Mouse (Mus musculus) spleen, adult 10 weeks (tissue): ENCODE data around the gene Zbtb33. TPM values are rescaled to one million over a fixed set of nuclear protein-coding genes. Genes with fewer than 3 reads are reported as not detected.

Experiments used
- polyA plus RNA-seq: library from polyadenylated mRNA; stranded (reverse); fragments of 350-450 nt; fragmentation: Illumina TruSeq; extraction: RNeasy Lipid Tissue Mini Kit (QIAGEN cat#74804); gene quantifications from one replicate; pipeline ENCODE4 v1.2.3, GENCODE M21; 2015; ENCODE audit warnings: low replicate concordance; ENCODE audit not compliant: insufficient read depth

Gene Zbtb33
- polyA plus RNA-seq: 40.7 TPM

GRCm38 (mm10) chrX:38189552-38190457 is at the start of gene Zbtb33:
TSS of gene Zbtb33 (plus strand) at chrX:38189793.

Other genes with a start within 250 kb of the Zbtb33 start
- not detected for gene Btg1-ps1, start 171.0 kb upstream of the Zbtb33 start, polyA plus RNA-seq
- not detected for gene Btg1-ps2, start 146.7 kb upstream of the Zbtb33 start, polyA plus RNA-seq
- gene Rhox10, start 123.3 kb upstream of the Zbtb33 start, polyA plus RNA-seq: not detected
- not detected for gene Rhox11, start 104.7 kb upstream of the Zbtb33 start, polyA plus RNA-seq
- not detected for gene Rhox12, start 78.9 kb upstream of the Zbtb33 start, polyA plus RNA-seq
- gene Rhox13, start 68.6 kb upstream of the Zbtb33 start, polyA plus RNA-seq: not detected
- 4.4 TPM for gene Tmem255a, start 62.6 kb downstream of the Zbtb33 start, polyA plus RNA-seq
- gene Atp1b4, start 126.4 kb downstream of the Zbtb33 start, polyA plus RNA-seq: not detected